Mouse (Mus musculus): Measurements from ENCODE around the gene Cpz. TPM values are rescaled to one million over a fixed set of nuclear protein-coding genes. Genes with fewer than 3 reads are reported as not detected.
A peak's percentile ranks its signal among the peaks of the same experiment; 100 is the strongest.

Cpz gene
- total and polyA plus RNA-seq, 3 experiments = 6.8 to 19.8 (median 9.7) TPM

DNA sequence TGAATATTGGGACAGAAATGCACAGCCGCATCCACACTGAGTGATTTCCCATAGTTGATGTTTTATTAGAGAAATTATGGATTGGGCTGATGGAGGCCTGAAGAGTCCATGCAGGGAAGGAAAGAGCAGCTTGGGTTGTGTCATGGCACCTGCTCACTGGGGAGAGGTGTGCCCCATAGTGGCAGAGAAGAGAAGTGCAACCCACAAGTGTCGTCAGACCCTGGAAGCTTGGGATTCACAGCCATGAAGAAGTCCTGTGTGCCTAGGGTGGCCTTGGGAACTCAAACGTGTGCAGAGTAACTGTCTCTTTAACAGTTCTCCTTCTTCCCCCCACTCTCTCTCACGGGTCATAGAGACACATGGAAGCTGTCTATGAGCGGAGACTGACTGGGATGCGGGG lies 50.3 kb downstream of the Cpz start:
- H3K36me3 ChIP-seq (replicated peaks) = no peaks in the 10 kb centered on the region
- H3K4me1 ChIP-seq (ENCODE audit: insufficient read depth, low read depth, low read length) = no peaks in the 10 kb centered on the region
- DNase-seq (ENCODE audit: low spot score) = no peak
- TF ChIP-seq CTCF (IDR thresholded peaks at IDR 0.05; ENCODE audit: low read depth, low read length) (peak; percentile 52), GATA2 (IDR thresholded peaks at IDR 0.05; ENCODE audit: borderline replicate concordance, low read depth, low read length) (no peak), GATA1 (IDR thresholded peaks at IDR 0.05; ENCODE audit: borderline replicate concordance, low read length) (no peak), POLR2AphosphoS5 (IDR thresholded peaks at IDR 0.05; ENCODE audit: insufficient replicate concordance, low read depth, low read length) (no peak), TAL1 (conservative IDR thresholded peaks at IDR 0.05; ENCODE audit: low read depth, low read length) (no peak)
- peaks cover 4% of the 10 kb centered on the region; the same call in 1 of the 2 replicates for H3K27me3 ChIP-seq (ENCODE audit: insufficient read depth, low read length)
- no peaks in the 10 kb centered on the region for H3K9me3 ChIP-seq (replicated peaks)
- no peak overlapping the region for H3K4me3 ChIP-seq (ENCODE audit: low read depth, low read length)
- no peak for ATAC-seq (ENCODE audit: extremely low read depth, insufficient number of reproducible peaks, low FRiP score, poor library complexity, severe bottlenecking)

DNA sequence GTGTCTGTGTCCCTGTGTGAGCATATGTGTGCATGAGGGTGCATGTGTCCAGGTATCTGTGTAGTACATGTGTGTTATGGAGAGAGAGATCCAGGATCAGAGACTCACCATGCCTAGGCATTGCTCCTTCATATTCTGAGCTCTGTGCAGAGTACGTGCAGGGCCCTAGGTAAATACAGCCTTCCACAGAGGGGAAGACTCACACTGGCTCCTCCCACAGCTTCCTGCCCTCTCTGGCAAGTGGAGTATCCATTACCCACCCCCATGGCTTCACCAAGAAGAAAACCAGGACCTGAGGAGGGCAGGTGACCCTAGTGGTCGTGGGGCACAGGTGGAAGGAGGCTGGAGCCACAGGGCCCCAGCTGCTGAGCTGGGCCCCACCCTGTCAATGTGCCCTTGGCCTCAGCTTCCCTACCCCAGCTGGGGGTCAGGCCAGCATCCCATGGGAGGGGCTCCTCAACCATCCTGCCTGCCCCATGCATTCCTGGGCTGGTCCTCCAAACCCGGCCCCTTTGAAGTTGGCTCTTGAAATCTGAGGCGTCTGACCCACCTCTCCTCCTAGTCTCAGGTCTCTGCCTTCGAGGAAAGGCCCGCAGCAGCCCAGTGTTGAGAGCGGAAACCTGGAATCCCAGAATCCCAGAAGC lies 54.5 kb downstream of the Cpz start:
- DNase-seq (ENCODE audit: low spot score) = no peak
- Histone ChIP-seq H3K9me3 (replicated peaks) (no peaks in the 10 kb centered on the region), H3K27me3 (ENCODE audit: insufficient read depth, low read length) (peaks cover 13% of the 10 kb centered on the region; the same call in 1 of the 2 replicates), H3K4me1 (ENCODE audit: insufficient read depth, low read depth, low read length) (no peaks in the 10 kb centered on the region), H3K36me3 (replicated peaks) (no peaks in the 10 kb centered on the region), H3K4me3 (ENCODE audit: low read depth, low read length) (no peak overlapping the region)
- TF ChIP-seq TAL1 (conservative IDR thresholded peaks at IDR 0.05; ENCODE audit: low read depth, low read length) (no peak), CTCF (IDR thresholded peaks at IDR 0.05; ENCODE audit: low read depth, low read length) (no peak), GATA1 (IDR thresholded peaks at IDR 0.05; ENCODE audit: borderline replicate concordance, low read length) (no peak), POLR2AphosphoS5 (IDR thresholded peaks at IDR 0.05; ENCODE audit: insufficient replicate concordance, low read depth, low read length) (no peak), GATA2 (IDR thresholded peaks at IDR 0.05; ENCODE audit: borderline replicate concordance, low read depth, low read length) (no peak)
- ATAC-seq (ENCODE audit: extremely low read depth, insufficient number of reproducible peaks, low FRiP score, poor library complexity, severe bottlenecking) = no peak

GRCm38 (mm10) chr5:35465966-35466635 lies 59.4 kb downstream of the Cpz start:
- H3K36me3 ChIP-seq (replicated peaks) = no peaks in the 10 kb centered on the region
- H3K27me3 ChIP-seq (ENCODE audit: insufficient read depth, low read length) = peaks cover 12% of the 10 kb centered on the region; the same call in 1 of the 2 replicates
- ATAC-seq (ENCODE audit: extremely low read depth, insufficient number of reproducible peaks, low FRiP score, poor library complexity, severe bottlenecking) (no peak), DNase-seq (ENCODE audit: low spot score) (no peak)
- no peak for TF ChIP-seq CTCF (IDR thresholded peaks at IDR 0.05; ENCODE audit: low read depth, low read length)
- TF ChIP-seq TAL1 (conservative IDR thresholded peaks at IDR 0.05; ENCODE audit: low read depth, low read length) = no peak
- TF ChIP-seq GATA1 (IDR thresholded peaks at IDR 0.05; ENCODE audit: borderline replicate concordance, low read length) = no peak
- no peak for TF ChIP-seq GATA2 (IDR thresholded peaks at IDR 0.05; ENCODE audit: borderline replicate concordance, low read depth, low read length)
- no peaks in the 10 kb centered on the region for H3K4me1 ChIP-seq (ENCODE audit: insufficient read depth, low read depth, low read length)
- no peaks in the 10 kb centered on the region for H3K9me3 ChIP-seq (replicated peaks)
- no peak overlapping the region for H3K4me3 ChIP-seq (ENCODE audit: low read depth, low read length)

GRCm38 (mm10) chr5:35462081-35462480 lies 63.4 kb downstream of the Cpz start:
- Histone ChIP-seq H3K9me3 (replicated peaks) (no peaks in the 10 kb centered on the region), H3K36me3 (replicated peaks) (no peaks in the 10 kb centered on the region), H3K4me3 (ENCODE audit: low read depth, low read length) (no peak overlapping the region), H3K4me1 (ENCODE audit: insufficient read depth, low read depth, low read length) (no peaks in the 10 kb centered on the region), H3K27me3 (ENCODE audit: insufficient read depth, low read length) (no peaks in the 10 kb centered on the region; the same call in 1 of the 2 replicates)
- no peak for TF ChIP-seq CTCF (IDR thresholded peaks at IDR 0.05; ENCODE audit: low read depth, low read length)
- TF ChIP-seq GATA2 (IDR thresholded peaks at IDR 0.05; ENCODE audit: borderline replicate concordance, low read depth, low read length) = no peak
- no peak for TF ChIP-seq TAL1 (conservative IDR thresholded peaks at IDR 0.05; ENCODE audit: low read depth, low read length)
- TF ChIP-seq POLR2AphosphoS5 (IDR thresholded peaks at IDR 0.05; ENCODE audit: insufficient replicate concordance, low read depth, low read length) = no peak
- TF ChIP-seq GATA1 (IDR thresholded peaks at IDR 0.05; ENCODE audit: borderline replicate concordance, low read length) = no peak
- DNase-seq (ENCODE audit: low spot score) (no peak), ATAC-seq (ENCODE audit: extremely low read depth, insufficient number of reproducible peaks, low FRiP score, poor library complexity, severe bottlenecking) (no peak)

DNA sequence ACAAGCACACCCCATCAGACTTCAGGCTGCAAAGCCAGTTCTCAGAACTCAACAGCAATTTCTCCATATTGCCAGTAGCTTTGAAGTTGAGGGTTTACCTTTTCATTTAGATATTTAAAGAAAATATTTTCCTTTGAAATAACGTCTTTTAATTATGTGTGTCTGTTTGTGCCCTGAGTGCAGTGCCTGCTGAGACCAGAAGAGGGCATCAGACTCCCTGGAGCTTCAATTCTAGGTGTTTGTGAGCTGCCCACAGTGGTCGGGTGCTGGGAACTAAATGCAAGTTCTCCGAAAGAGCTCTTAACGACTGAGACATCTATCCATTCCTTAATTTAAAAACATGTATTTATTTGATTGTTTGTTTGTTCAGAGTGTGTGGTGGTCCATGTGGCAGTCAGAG lies 65.7 kb downstream of the Cpz start:
- TF ChIP-seq CTCF (IDR thresholded peaks at IDR 0.05; ENCODE audit: low read depth, low read length) = peak; percentile 31; the same call in 1 of the 2 replicates
- TF ChIP-seq POLR2AphosphoS5 (IDR thresholded peaks at IDR 0.05; ENCODE audit: insufficient replicate concordance, low read depth, low read length) = no peak

DNA sequence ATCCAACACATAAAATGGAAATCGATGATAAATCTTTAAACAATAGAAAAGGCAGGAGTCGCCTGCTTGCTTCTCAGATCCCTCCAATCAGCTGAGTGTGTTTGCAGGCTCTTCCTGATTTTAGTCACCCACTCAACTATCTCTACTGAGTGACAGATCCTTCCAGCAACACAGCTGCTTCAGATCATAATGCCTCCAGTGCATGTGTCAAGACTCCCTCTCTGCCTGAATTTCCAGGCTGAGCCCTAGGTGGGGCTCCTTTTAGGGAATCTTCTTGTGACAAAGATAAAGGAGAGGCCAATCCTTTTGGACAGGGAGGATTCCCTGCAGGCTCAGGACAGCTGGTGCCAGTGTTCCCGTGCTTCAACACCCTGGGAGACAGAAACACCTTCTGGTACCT lies 67.2 kb downstream of the Cpz start:
- TF ChIP-seq CTCF (IDR thresholded peaks at IDR 0.05; ENCODE audit: low read depth, low read length) (no peak), POLR2AphosphoS5 (IDR thresholded peaks at IDR 0.05; ENCODE audit: insufficient replicate concordance, low read depth, low read length) (no peak), GATA1 (IDR thresholded peaks at IDR 0.05; ENCODE audit: borderline replicate concordance, low read length) (no peak), TAL1 (conservative IDR thresholded peaks at IDR 0.05; ENCODE audit: low read depth, low read length) (no peak), GATA2 (IDR thresholded peaks at IDR 0.05; ENCODE audit: borderline replicate concordance, low read depth, low read length) (no peak)
- DNase-seq (ENCODE audit: low spot score) (no peak), ATAC-seq (ENCODE audit: extremely low read depth, insufficient number of reproducible peaks, low FRiP score, poor library complexity, severe bottlenecking) (no peak)
- H3K4me3 ChIP-seq (ENCODE audit: low read depth, low read length) = no peak overlapping the region
- no peaks in the 10 kb centered on the region for H3K4me1 ChIP-seq (ENCODE audit: insufficient read depth, low read depth, low read length)
- no peaks in the 10 kb centered on the region for H3K36me3 ChIP-seq (replicated peaks)
- H3K9me3 ChIP-seq (replicated peaks) = no peaks in the 10 kb centered on the region
- no peaks in the 10 kb centered on the region; the same call in 1 of the 2 replicates for H3K27me3 ChIP-seq (ENCODE audit: insufficient read depth, low read length)

More for the DNA sequence above, 65.7 kb downstream of the Cpz start:
- H3K9me3 ChIP-seq (replicated peaks) = no peaks in the 10 kb centered on the region
- no peaks in the 10 kb centered on the region for H3K4me1 ChIP-seq (ENCODE audit: insufficient read depth, low read depth, low read length)
- H3K27me3 ChIP-seq (ENCODE audit: insufficient read depth, low read length) = no peaks in the 10 kb centered on the region; the same call in 1 of the 2 replicates
- H3K4me3 ChIP-seq (ENCODE audit: low read depth, low read length) = no peak overlapping the region
- ATAC-seq (ENCODE audit: extremely low read depth, insufficient number of reproducible peaks, low FRiP score, poor library complexity, severe bottlenecking) = no peak
- DNase-seq (ENCODE audit: low spot score) = no peak
- H3K36me3 ChIP-seq (replicated peaks) = no peaks in the 10 kb centered on the region

Measured in G1E (cell line).